Mouse (Mus musculus): ENCODE measurements around the gene Dmrt3. TPM values are rescaled to one million over a fixed set of nuclear protein-coding genes. Genes with fewer than 3 reads are reported as not detected.

The Dmrt3 gene
- polyA plus RNA-seq (2014; fragmentation: Nextera tagmentation; extraction: Ambion mirVana): 1.6 and 2.9 TPM in 2 replicates

DNA sequence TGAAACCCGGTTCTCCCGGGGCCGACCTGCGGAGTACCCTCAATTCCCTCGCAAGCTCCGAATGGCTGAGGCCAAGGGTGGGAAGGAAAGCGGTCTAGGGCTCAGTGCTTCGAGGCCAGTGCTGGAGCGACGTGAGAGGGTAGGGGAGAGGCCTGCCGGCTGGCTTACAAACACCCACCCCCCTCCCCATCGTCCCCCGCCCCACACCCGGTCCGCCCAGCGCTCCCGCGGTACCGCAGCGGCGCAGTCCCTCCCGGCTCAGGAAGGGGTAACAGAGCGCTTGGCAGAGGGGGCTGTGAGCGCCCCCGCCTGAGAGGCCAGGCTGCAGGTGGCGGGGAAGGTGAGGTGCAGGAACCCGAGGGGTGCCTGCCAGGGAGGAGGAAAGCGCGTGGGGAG is at the start of gene Dmrt3:
Gene Dmrt3 (plus strand): TSS at position 287 of the 396 bp plus-strand sequence.
- peak within 1 kb of the TSS; percentile 28; the same call in 1 of the 2 replicates for H3K9ac ChIP-seq (replicated peaks; ENCODE audit: low read length)
- H3K36me3 ChIP-seq (replicated peaks; ENCODE audit: control insufficient read depth, insufficient read depth, low read depth, low read length): no peaks in the 10 kb centered on the region
- H3K4me1 ChIP-seq (ENCODE audit: control insufficient read depth, insufficient read depth, low read length): peaks cover 17% of the 10 kb centered on the region
- peak within 1 kb of the TSS; percentile 59 for H3K4me2 ChIP-seq (ENCODE audit: low read depth, low read length)
- no peak within 1 kb of the TSS for H3K27ac ChIP-seq (replicated peaks; ENCODE audit: low read depth, low read length)
- peak; percentile 64 for ATAC-seq (replicated peaks; ENCODE audit: insufficient number of reproducible peaks, low FRiP score, low TSS enrichment, low read depth)
- no peak for DNase-seq (ENCODE audit: low spot score)
- H3K27me3 ChIP-seq (ENCODE audit: control insufficient read depth, insufficient read depth, low read length): peaks cover 81% of the 10 kb centered on the region
- H3K4me3 ChIP-seq (ENCODE audit: low read depth, low read length): peak within 1 kb of the TSS; percentile 33
- WGBS: under 1% methylated on average over 26 of the region's 29 CpGs
- no peaks in the 10 kb centered on the region for H3K9me3 ChIP-seq (replicated peaks; ENCODE audit: control insufficient read depth, low read length)

DNA sequence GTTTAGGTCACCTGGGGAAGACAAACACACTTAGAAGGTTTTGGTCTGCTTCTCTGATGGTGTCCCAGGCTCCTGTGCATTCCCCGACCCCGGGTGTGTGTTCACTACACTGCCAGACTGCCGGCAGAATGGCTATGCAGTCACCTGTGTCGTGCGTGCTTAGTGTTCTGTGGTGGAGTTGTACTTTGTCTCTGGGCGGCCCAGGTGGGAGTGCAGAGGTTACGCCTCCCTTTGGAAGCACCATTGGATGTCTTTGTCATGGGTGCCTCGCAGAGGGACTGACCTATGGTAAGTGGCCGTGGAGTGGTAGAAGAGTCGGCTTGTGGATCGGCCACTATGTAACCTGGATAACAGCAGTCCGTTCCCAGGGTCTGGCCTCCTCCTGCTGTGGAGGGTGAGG is 45.7 kb upstream of the Dmrt3 start:
- H3K4me3 ChIP-seq (ENCODE audit: low read depth, low read length): no peak overlapping the region
- H3K36me3 ChIP-seq (replicated peaks; ENCODE audit: control insufficient read depth, insufficient read depth, low read depth, low read length): no peaks in the 10 kb centered on the region
- no peak overlapping the region for H3K4me2 ChIP-seq (ENCODE audit: low read depth, low read length)
- 76% methylated on average over 12 of the region's 12 CpGs for WGBS
- no peaks in the 10 kb centered on the region for H3K4me1 ChIP-seq (ENCODE audit: control insufficient read depth, insufficient read depth, low read length)
- ATAC-seq (replicated peaks; ENCODE audit: insufficient number of reproducible peaks, low FRiP score, low TSS enrichment, low read depth): no peak
- H3K27me3 ChIP-seq (ENCODE audit: control insufficient read depth, insufficient read depth, low read length): no peaks in the 10 kb centered on the region
- no peak overlapping the region for H3K27ac ChIP-seq (replicated peaks; ENCODE audit: low read depth, low read length)
- no peak for DNase-seq (ENCODE audit: low spot score)
- no peaks in the 10 kb centered on the region for H3K9me3 ChIP-seq (replicated peaks; ENCODE audit: control insufficient read depth, low read length)
- no peak overlapping the region for H3K9ac ChIP-seq (replicated peaks; ENCODE audit: low read length)

DNA sequence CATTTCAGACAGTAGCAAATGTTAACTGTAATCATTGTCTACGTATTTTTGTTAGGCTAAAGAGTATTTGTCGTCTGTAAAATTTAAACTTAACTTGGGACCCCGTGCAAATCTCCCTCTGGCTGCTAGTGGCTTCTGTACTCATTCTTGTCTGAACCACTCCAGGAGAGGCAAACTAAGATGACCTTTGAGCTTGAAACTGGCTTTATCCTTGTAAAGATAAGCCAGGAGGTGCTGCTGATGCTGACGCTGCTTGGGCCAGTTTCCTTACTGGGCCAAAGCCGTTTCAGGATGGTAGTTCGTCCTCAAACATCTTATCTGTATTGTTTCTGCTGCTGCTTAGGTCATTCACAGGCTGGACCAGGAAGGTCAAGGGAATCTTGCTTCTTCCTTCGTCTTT is 40.3 kb upstream of the Dmrt3 start:
- no peaks in the 10 kb centered on the region for H3K36me3 ChIP-seq (replicated peaks; ENCODE audit: control insufficient read depth, insufficient read depth, low read depth, low read length)
- DNase-seq (ENCODE audit: low spot score) (no peak), ATAC-seq (replicated peaks; ENCODE audit: insufficient number of reproducible peaks, low FRiP score, low TSS enrichment, low read depth) (no peak)
- no peaks in the 10 kb centered on the region for H3K4me1 ChIP-seq (ENCODE audit: control insufficient read depth, insufficient read depth, low read length)
- H3K27me3 ChIP-seq (ENCODE audit: control insufficient read depth, insufficient read depth, low read length): peaks cover 2% of the 10 kb centered on the region; the same call in 1 of the 2 replicates
- no peak overlapping the region for H3K27ac ChIP-seq (replicated peaks; ENCODE audit: low read depth, low read length)
- no peak overlapping the region for H3K4me2 ChIP-seq (ENCODE audit: low read depth, low read length)
- no peak overlapping the region for H3K4me3 ChIP-seq (ENCODE audit: low read depth, low read length)
- H3K9me3 ChIP-seq (replicated peaks; ENCODE audit: control insufficient read depth, low read length): no peaks in the 10 kb centered on the region
- H3K9ac ChIP-seq (replicated peaks; ENCODE audit: low read length): no peak overlapping the region
- WGBS: 84% methylated on average over 7 of the region's 7 CpGs

DNA sequence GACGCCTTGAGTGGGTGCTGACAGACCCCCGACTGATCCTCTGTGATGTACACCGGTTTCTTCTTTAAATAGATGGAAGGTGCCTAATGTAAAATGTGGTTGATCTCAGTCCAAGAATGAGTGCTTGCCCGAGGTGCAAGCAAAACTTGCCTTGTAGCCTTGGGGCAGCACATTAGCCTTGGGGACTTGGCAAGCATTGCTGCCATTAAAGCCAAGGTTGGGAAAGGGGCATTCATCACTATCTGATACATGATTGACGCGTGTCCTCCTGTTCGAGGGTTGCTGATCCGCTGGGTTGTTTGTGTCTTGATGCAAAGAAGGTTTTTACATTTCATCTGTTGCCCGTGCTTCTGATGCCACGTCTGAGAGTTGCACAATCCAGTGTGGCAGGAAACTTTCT is 35.7 kb upstream of the Dmrt3 start:
- 47% methylated on average over 10 of the region's 10 CpGs for WGBS
- Histone ChIP-seq H3K9me3 (replicated peaks; ENCODE audit: control insufficient read depth, low read length) (no peaks in the 10 kb centered on the region), H3K36me3 (replicated peaks; ENCODE audit: control insufficient read depth, insufficient read depth, low read depth, low read length) (no peaks in the 10 kb centered on the region), H3K9ac (replicated peaks; ENCODE audit: low read length) (no peak overlapping the region), H3K4me2 (ENCODE audit: low read depth, low read length) (no peak overlapping the region), H3K4me1 (ENCODE audit: control insufficient read depth, insufficient read depth, low read length) (no peaks in the 10 kb centered on the region), H3K4me3 (ENCODE audit: low read depth, low read length) (no peak overlapping the region), H3K27ac (replicated peaks; ENCODE audit: low read depth, low read length) (no peak overlapping the region), H3K27me3 (ENCODE audit: control insufficient read depth, insufficient read depth, low read length) (peaks cover 9% of the 10 kb centered on the region)
- no peak for DNase-seq (ENCODE audit: low spot score)
- no peak for ATAC-seq (replicated peaks; ENCODE audit: insufficient number of reproducible peaks, low FRiP score, low TSS enrichment, low read depth)

DNA sequence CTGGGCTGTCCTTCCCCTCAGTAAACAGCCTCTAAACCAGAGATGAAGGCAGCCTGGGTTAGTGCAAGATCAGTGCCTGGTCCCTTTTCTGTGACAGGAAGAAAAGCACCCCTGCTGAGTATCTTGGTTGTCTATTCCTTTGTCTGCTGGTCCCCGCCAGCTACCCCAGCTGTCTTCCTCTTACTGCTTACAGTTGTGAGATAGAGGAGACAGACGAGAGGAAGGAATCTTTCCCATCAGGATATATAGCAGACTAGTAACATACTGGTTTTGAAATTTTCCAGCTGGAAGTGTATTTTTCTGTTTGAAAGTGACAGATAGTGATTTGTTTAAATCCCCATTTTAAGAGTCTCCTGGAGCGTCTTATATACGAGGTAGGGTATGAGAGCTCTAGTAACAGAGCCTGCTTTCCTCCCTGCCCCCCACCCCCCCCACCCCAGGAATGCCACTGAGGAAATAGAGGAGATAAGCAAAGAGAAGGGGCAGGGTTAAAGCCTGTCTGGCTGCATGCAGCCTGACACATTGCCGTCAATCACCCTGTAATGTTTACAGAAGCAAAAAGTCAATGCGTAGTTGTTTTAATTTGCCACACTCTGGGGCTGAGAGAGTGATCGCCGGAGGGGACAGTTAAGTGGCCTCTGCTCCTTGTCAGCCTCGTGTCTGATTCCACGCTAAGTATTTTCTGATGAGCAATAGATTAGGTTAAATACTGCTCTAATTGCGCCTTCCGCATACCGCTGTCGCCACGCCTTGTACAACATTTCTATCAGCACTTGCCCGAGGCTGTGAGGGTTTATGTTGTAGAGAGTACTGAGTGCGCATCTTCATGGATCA is 34.9 kb upstream of the Dmrt3 start:
- WGBS: 3% methylated on average over 17 of the region's 17 CpGs
- Histone ChIP-seq H3K27me3 (ENCODE audit: control insufficient read depth, insufficient read depth, low read length) (peaks cover 9% of the 10 kb centered on the region), H3K36me3 (replicated peaks; ENCODE audit: control insufficient read depth, insufficient read depth, low read depth, low read length) (no peaks in the 10 kb centered on the region), H3K27ac (replicated peaks; ENCODE audit: low read depth, low read length) (no peak overlapping the region), H3K9ac (replicated peaks; ENCODE audit: low read length) (no peak overlapping the region), H3K4me1 (ENCODE audit: control insufficient read depth, insufficient read depth, low read length) (no peaks in the 10 kb centered on the region), H3K4me2 (ENCODE audit: low read depth, low read length) (no peak overlapping the region), H3K9me3 (replicated peaks; ENCODE audit: control insufficient read depth, low read length) (no peaks in the 10 kb centered on the region), H3K4me3 (ENCODE audit: low read depth, low read length) (no peak overlapping the region)
- DNase-seq (ENCODE audit: low spot score) (peak; percentile 43), ATAC-seq (replicated peaks; ENCODE audit: insufficient number of reproducible peaks, low FRiP score, low TSS enrichment, low read depth) (no peak)

DNA sequence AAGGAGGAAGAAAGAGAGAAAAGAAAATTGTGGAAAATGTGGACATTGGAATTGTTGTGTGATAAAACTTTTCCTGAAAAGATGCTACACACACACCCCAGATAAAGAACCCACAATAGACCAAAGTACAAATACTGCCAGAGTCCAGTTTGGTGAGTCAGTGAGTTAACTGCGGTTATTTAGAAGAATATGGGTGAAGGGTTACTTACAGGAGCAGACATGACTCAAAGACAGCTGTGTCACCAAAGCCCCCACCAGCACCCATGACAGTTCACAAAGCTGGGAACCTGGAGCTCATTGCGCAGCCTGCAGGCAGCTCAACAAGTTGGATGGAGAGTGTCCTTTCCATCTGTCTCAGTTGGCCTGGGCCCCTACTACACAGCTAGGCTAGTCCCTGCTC is 31.7 kb upstream of the Dmrt3 start:
- Histone ChIP-seq H3K27me3 (ENCODE audit: control insufficient read depth, insufficient read depth, low read length) (peaks cover 7% of the 10 kb centered on the region), H3K9me3 (replicated peaks; ENCODE audit: control insufficient read depth, low read length) (no peaks in the 10 kb centered on the region), H3K27ac (replicated peaks; ENCODE audit: low read depth, low read length) (no peak overlapping the region), H3K9ac (replicated peaks; ENCODE audit: low read length) (no peak overlapping the region), H3K4me3 (ENCODE audit: low read depth, low read length) (no peak overlapping the region), H3K4me1 (ENCODE audit: control insufficient read depth, insufficient read depth, low read length) (no peaks in the 10 kb centered on the region), H3K36me3 (replicated peaks; ENCODE audit: control insufficient read depth, insufficient read depth, low read depth, low read length) (no peaks in the 10 kb centered on the region), H3K4me2 (ENCODE audit: low read depth, low read length) (no peak overlapping the region)
- ATAC-seq (replicated peaks; ENCODE audit: insufficient number of reproducible peaks, low FRiP score, low TSS enrichment, low read depth) (no peak), DNase-seq (ENCODE audit: low spot score) (no peak)
- WGBS: 87% methylated on average over 2 of the region's 2 CpGs

DNA sequence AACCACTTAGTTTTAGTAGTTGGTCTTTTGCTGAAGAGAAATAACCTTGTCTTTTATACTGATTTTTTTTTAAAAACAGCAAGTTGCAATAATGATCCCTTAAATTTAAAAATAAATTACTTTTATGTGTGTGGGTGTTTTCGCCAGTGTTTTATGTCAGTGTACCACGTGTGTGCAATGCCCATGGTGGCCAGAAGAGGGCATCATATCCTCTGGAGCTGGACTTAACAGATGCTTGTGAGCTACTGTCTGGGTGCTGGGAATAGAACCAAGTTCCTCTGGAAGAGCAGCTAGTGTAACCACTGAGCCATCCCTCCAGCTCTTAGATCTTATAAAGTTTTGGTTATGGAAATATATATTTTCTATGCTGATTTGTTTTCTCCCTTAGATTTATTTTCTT is 30.7 kb upstream of the Dmrt3 start:
- Histone ChIP-seq H3K27me3 (ENCODE audit: control insufficient read depth, insufficient read depth, low read length) (peaks cover 7% of the 10 kb centered on the region), H3K36me3 (replicated peaks; ENCODE audit: control insufficient read depth, insufficient read depth, low read depth, low read length) (no peaks in the 10 kb centered on the region), H3K4me3 (ENCODE audit: low read depth, low read length) (no peak overlapping the region), H3K4me1 (ENCODE audit: control insufficient read depth, insufficient read depth, low read length) (no peaks in the 10 kb centered on the region), H3K27ac (replicated peaks; ENCODE audit: low read depth, low read length) (no peak overlapping the region), H3K4me2 (ENCODE audit: low read depth, low read length) (no peak overlapping the region), H3K9me3 (replicated peaks; ENCODE audit: control insufficient read depth, low read length) (no peaks in the 10 kb centered on the region), H3K9ac (replicated peaks; ENCODE audit: low read length) (no peak overlapping the region)
- DNase-seq (ENCODE audit: low spot score): no peak
- no peak for ATAC-seq (replicated peaks; ENCODE audit: insufficient number of reproducible peaks, low FRiP score, low TSS enrichment, low read depth)
- 94% methylated on average over 2 of the region's 2 CpGs for whole genome bisulfite sequencing

DNA sequence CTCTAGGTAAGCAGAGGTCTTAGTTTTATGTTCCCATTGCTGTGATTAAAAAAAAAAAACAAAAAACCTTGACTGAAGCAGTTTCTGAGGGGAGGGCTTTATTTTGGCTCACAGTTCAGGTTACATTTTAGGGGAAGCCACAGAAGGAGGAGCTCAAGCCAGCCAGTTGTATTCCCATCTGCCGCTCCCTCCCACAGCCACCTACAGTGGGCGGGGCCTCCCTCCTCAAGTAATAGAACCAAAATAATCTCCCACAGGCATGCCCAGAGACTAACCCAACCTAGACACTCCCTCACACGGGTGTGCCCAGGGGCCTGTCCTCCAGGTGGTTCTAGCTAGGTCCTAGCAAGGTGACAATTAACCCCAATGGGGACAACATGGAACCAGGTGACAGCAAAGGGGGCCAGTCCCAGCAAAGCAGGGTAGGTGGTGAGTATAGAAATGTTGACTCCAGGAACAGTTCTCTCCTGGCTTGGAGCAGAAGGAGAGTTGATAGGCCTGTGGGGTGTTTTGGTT is 12.3 kb upstream of the Dmrt3 start:
- H3K4me2 ChIP-seq (ENCODE audit: low read depth, low read length): no peak overlapping the region
- H3K36me3 ChIP-seq (replicated peaks; ENCODE audit: control insufficient read depth, insufficient read depth, low read depth, low read length): no peaks in the 10 kb centered on the region
- ATAC-seq (replicated peaks; ENCODE audit: insufficient number of reproducible peaks, low FRiP score, low TSS enrichment, low read depth) (no peak), DNase-seq (ENCODE audit: low spot score) (no peak)
- no peaks in the 10 kb centered on the region for H3K4me1 ChIP-seq (ENCODE audit: control insufficient read depth, insufficient read depth, low read length)
- H3K9me3 ChIP-seq (replicated peaks; ENCODE audit: control insufficient read depth, low read length): no peaks in the 10 kb centered on the region
- H3K9ac ChIP-seq (replicated peaks; ENCODE audit: low read length): no peak overlapping the region
- H3K4me3 ChIP-seq (ENCODE audit: low read depth, low read length): no peak overlapping the region
- WGBS: 64% methylated on average over 3 of the region's 3 CpGs
- peaks cover 27% of the 10 kb centered on the region for H3K27me3 ChIP-seq (ENCODE audit: control insufficient read depth, insufficient read depth, low read length)
- no peak overlapping the region for H3K27ac ChIP-seq (replicated peaks; ENCODE audit: low read depth, low read length)
